Mouse (Mus musculus): ENCODE data around the gene Fgf2. TPM values are rescaled to one million over a fixed set of nuclear protein-coding genes. Genes with fewer than 3 reads are reported as not detected.

Gene Fgf2
- polyA plus RNA-seq, 1 experiment from 2014 or later: 4.8 TPM

Other genes with a start within 250 kb of the Fgf2 start
- 0.25 and 0.44 TPM in 2 replicates for gene Il2, start 222.4 kb upstream of the Fgf2 start, polyA plus RNA-seq (2015; fragmentation: Nextera tagmentation; extraction: Ambion mirVana)
- not detected in 2 replicates for gene Il21, start 115.7 kb upstream of the Fgf2 start, polyA plus RNA-seq (2015; fragmentation: Nextera tagmentation; extraction: Ambion mirVana)
- 7.0 and 8.3 TPM in 2 replicates for gene Bbs12, start 35.8 kb upstream of the Fgf2 start, polyA plus RNA-seq (2015; fragmentation: Nextera tagmentation; extraction: Ambion mirVana)
- 5.2 and 6.8 TPM in 2 replicates for gene Cetn4, start 35.6 kb upstream of the Fgf2 start, polyA plus RNA-seq (2015; fragmentation: Nextera tagmentation; extraction: Ambion mirVana)
- gene Spata5, start 71.5 kb downstream of the Fgf2 start, polyA plus RNA-seq (2015; fragmentation: Nextera tagmentation; extraction: Ambion mirVana): 34.7 and 38.9 TPM in 2 replicates
- gene Nudt6, start 71.9 kb downstream of the Fgf2 start, polyA plus RNA-seq (2015; fragmentation: Nextera tagmentation; extraction: Ambion mirVana): 4.9 and 6.2 TPM in 2 replicates